Mouse (Mus musculus): ENCODE measurements around the gene Lcp1.

The Lcp1 gene

GRCm38 (mm10) chr14:75165574-75166131 lies 34.8 kb downstream of the Lcp1 start:
- DNase-seq (ENCODE audit: low read depth, low spot score): no peak
- no peaks in the 10 kb centered on the region for H3K27me3 ChIP-seq (ENCODE audit: control insufficient read depth, insufficient read depth, low read length, poor library complexity, severe bottlenecking)
- H3K36me3 ChIP-seq (ENCODE audit: control insufficient read depth, insufficient read depth, low read length, poor library complexity, severe bottlenecking): no peaks in the 10 kb centered on the region

- Histone ChIP-seq H3K36me3 (ENCODE audit: control insufficient read depth, insufficient read depth, low read length, poor library complexity, severe bottlenecking) (no peaks in the 10 kb centered on the region), H3K27me3 (ENCODE audit: control insufficient read depth, insufficient read depth, low read length, poor library complexity, severe bottlenecking) (no peaks in the 10 kb centered on the region)
- DNase-seq (ENCODE audit: low read depth, low spot score): no peak
Measured at GRCm38 (mm10) chr14:75168501-75168900, 37.6 kb downstream of the Lcp1 start.

GRCm38 (mm10) chr14:75170546-75170945 lies 39.6 kb downstream of the Lcp1 start:
- Histone ChIP-seq H3K27me3 (ENCODE audit: control insufficient read depth, insufficient read depth, low read length, poor library complexity, severe bottlenecking) (no peaks in the 10 kb centered on the region), H3K36me3 (ENCODE audit: control insufficient read depth, insufficient read depth, low read length, poor library complexity, severe bottlenecking) (no peaks in the 10 kb centered on the region)
- DNase-seq (ENCODE audit: low read depth, low spot score): no peak

GRCm38 (mm10) chr14:75174296-75174695 lies 43.4 kb downstream of the Lcp1 start:
- no peaks in the 10 kb centered on the region for H3K36me3 ChIP-seq (ENCODE audit: control insufficient read depth, insufficient read depth, low read length, poor library complexity, severe bottlenecking)
- DNase-seq (ENCODE audit: low read depth, low spot score): no peak
- H3K27me3 ChIP-seq (ENCODE audit: control insufficient read depth, insufficient read depth, low read length, poor library complexity, severe bottlenecking): no peaks in the 10 kb centered on the region

- DNase-seq (ENCODE audit: low read depth, low spot score): no peak
- H3K27me3 ChIP-seq (ENCODE audit: control insufficient read depth, insufficient read depth, low read length, poor library complexity, severe bottlenecking): no peaks in the 10 kb centered on the region
- H3K36me3 ChIP-seq (ENCODE audit: control insufficient read depth, insufficient read depth, low read length, poor library complexity, severe bottlenecking): no peaks in the 10 kb centered on the region
Measured at GRCm38 (mm10) chr14:75174731-75175555, 44.0 kb downstream of the Lcp1 start.

GRCm38 (mm10) chr14:75175781-75176180 lies 44.9 kb downstream of the Lcp1 start:
- Histone ChIP-seq H3K27me3 (ENCODE audit: control insufficient read depth, insufficient read depth, low read length, poor library complexity, severe bottlenecking) (no peaks in the 10 kb centered on the region), H3K36me3 (ENCODE audit: control insufficient read depth, insufficient read depth, low read length, poor library complexity, severe bottlenecking) (no peaks in the 10 kb centered on the region)
- DNase-seq (ENCODE audit: low read depth, low spot score): no peak

GRCm38 (mm10) chr14:75176425-75177045 lies 45.6 kb downstream of the Lcp1 start:
- Histone ChIP-seq H3K27me3 (ENCODE audit: control insufficient read depth, insufficient read depth, low read length, poor library complexity, severe bottlenecking) (no peaks in the 10 kb centered on the region), H3K36me3 (ENCODE audit: control insufficient read depth, insufficient read depth, low read length, poor library complexity, severe bottlenecking) (no peaks in the 10 kb centered on the region; the same call in 1 of the 2 replicates)
- peak; percentile 87 for DNase-seq (ENCODE audit: low read depth, low spot score)

GRCm38 (mm10) chr14:75177400-75177799 lies 46.5 kb downstream of the Lcp1 start:
- no peaks in the 10 kb centered on the region; the same call in 1 of the 2 replicates for H3K36me3 ChIP-seq (ENCODE audit: control insufficient read depth, insufficient read depth, low read length, poor library complexity, severe bottlenecking)
- no peak for DNase-seq (ENCODE audit: low read depth, low spot score)
- no peaks in the 10 kb centered on the region for H3K27me3 ChIP-seq (ENCODE audit: control insufficient read depth, insufficient read depth, low read length, poor library complexity, severe bottlenecking)

GRCm38 (mm10) chr14:75178384-75178793 lies 47.5 kb downstream of the Lcp1 start:
- peak; percentile 81 for DNase-seq (ENCODE audit: low read depth, low spot score)
- H3K27me3 ChIP-seq (ENCODE audit: control insufficient read depth, insufficient read depth, low read length, poor library complexity, severe bottlenecking): no peaks in the 10 kb centered on the region
- H3K36me3 ChIP-seq (ENCODE audit: control insufficient read depth, insufficient read depth, low read length, poor library complexity, severe bottlenecking): no peaks in the 10 kb centered on the region; the same call in 1 of the 2 replicates

- Histone ChIP-seq H3K36me3 (ENCODE audit: control insufficient read depth, insufficient read depth, low read length, poor library complexity, severe bottlenecking) (no peaks in the 10 kb centered on the region; the same call in 1 of the 2 replicates), H3K27me3 (ENCODE audit: control insufficient read depth, insufficient read depth, low read length, poor library complexity, severe bottlenecking) (no peaks in the 10 kb centered on the region)
- no peak for DNase-seq (ENCODE audit: low read depth, low spot score)
Measured at GRCm38 (mm10) chr14:75178801-75179211, 47.9 kb downstream of the Lcp1 start.

- no peaks in the 10 kb centered on the region for H3K27me3 ChIP-seq (ENCODE audit: control insufficient read depth, insufficient read depth, low read length, poor library complexity, severe bottlenecking)
- H3K36me3 ChIP-seq (ENCODE audit: control insufficient read depth, insufficient read depth, low read length, poor library complexity, severe bottlenecking): no peaks in the 10 kb centered on the region; the same call in 1 of the 2 replicates
- peak; percentile 94 for DNase-seq (ENCODE audit: low read depth, low spot score)
Measured at GRCm38 (mm10) chr14:75179255-75179963, 48.5 kb downstream of the Lcp1 start.

- H3K27me3 ChIP-seq (ENCODE audit: control insufficient read depth, insufficient read depth, low read length, poor library complexity, severe bottlenecking): no peaks in the 10 kb centered on the region
- H3K36me3 ChIP-seq (ENCODE audit: control insufficient read depth, insufficient read depth, low read length, poor library complexity, severe bottlenecking): no peaks in the 10 kb centered on the region; the same call in none of the 2 replicates
- peak; percentile 52 for DNase-seq (ENCODE audit: low read depth, low spot score)
Measured at GRCm38 (mm10) chr14:75180551-75180978, 49.7 kb downstream of the Lcp1 start.

- H3K36me3 ChIP-seq (ENCODE audit: control insufficient read depth, insufficient read depth, low read length, poor library complexity, severe bottlenecking): no peaks in the 10 kb centered on the region; the same call in none of the 2 replicates
- peak; percentile 82 for DNase-seq (ENCODE audit: low read depth, low spot score)
- H3K27me3 ChIP-seq (ENCODE audit: control insufficient read depth, insufficient read depth, low read length, poor library complexity, severe bottlenecking): no peaks in the 10 kb centered on the region
Measured at GRCm38 (mm10) chr14:75181062-75181935, 50.4 kb downstream of the Lcp1 start.

- no peak for DNase-seq (ENCODE audit: low read depth, low spot score)
- Histone ChIP-seq H3K27me3 (ENCODE audit: control insufficient read depth, insufficient read depth, low read length, poor library complexity, severe bottlenecking) (no peaks in the 10 kb centered on the region), H3K36me3 (ENCODE audit: control insufficient read depth, insufficient read depth, low read length, poor library complexity, severe bottlenecking) (no peaks in the 10 kb centered on the region; the same call in none of the 2 replicates)
Measured at GRCm38 (mm10) chr14:75182378-75182777, 51.5 kb downstream of the Lcp1 start.
